Mouse (Mus musculus): Measurements from ENCODE around the gene Sfxn3. TPM values are rescaled to one million over a fixed set of nuclear protein-coding genes. Genes with fewer than 3 reads are reported as not detected.

Sfxn3 gene
- total RNA-seq (2014; fragmentation: Nextera tagmentation) (10.5 and 21.1 TPM in 2 replicates), total RNA-seq (2017) (3.7 and 5.3 TPM in 2 replicates)

- peak; percentile 80 for ATAC-seq (replicated peaks; ENCODE audit: poor library complexity, severe bottlenecking)
Observed at GRCm38 (mm10) chr19:45047417-45047934, at the start of gene Sfxn3. TSS of gene Sfxn3 (plus strand) at chr19:45047503.

- ATAC-seq (replicated peaks; ENCODE audit: poor library complexity, severe bottlenecking) = no peak
Observed at GRCm38 (mm10) chr19:44997786-44998185, 49.5 kb upstream of the Sfxn3 start.

GRCm38 (mm10) chr19:44999647-45000046 lies 47.7 kb upstream of the Sfxn3 start:
- ATAC-seq (replicated peaks; ENCODE audit: poor library complexity, severe bottlenecking) = no peak

GRCm38 (mm10) chr19:45002301-45002700 lies 45.0 kb upstream of the Sfxn3 start:
- ATAC-seq (replicated peaks; ENCODE audit: poor library complexity, severe bottlenecking) = no peak

GRCm38 (mm10) chr19:45003740-45004516 lies 43.4 kb upstream of the Sfxn3 start:
- ATAC-seq (replicated peaks; ENCODE audit: poor library complexity, severe bottlenecking) = no peak

- peak; percentile 69 for ATAC-seq (replicated peaks; ENCODE audit: poor library complexity, severe bottlenecking)
Observed at GRCm38 (mm10) chr19:45005444-45005843, 41.9 kb upstream of the Sfxn3 start, which contains the start of gene Twnk. TSS of gene Twnk (plus strand) at chr19:45005663.

GRCm38 (mm10) chr19:45005957-45006712 lies 41.2 kb upstream of the Sfxn3 start, which contains the start of gene Mrpl43:
TSS of gene Mrpl43 (minus strand) at chr19:45006442.
- peak; percentile 89 for ATAC-seq (replicated peaks; ENCODE audit: poor library complexity, severe bottlenecking)

GRCm38 (mm10) chr19:45007021-45007420 lies 40.3 kb upstream of the Sfxn3 start:
- ATAC-seq (replicated peaks; ENCODE audit: poor library complexity, severe bottlenecking) = no peak

- ATAC-seq (replicated peaks; ENCODE audit: poor library complexity, severe bottlenecking) = no peak
Observed at GRCm38 (mm10) chr19:45007425-45008191, 39.7 kb upstream of the Sfxn3 start.

GRCm38 (mm10) chr19:45010646-45011045 lies 36.7 kb upstream of the Sfxn3 start:
- no peak for ATAC-seq (replicated peaks; ENCODE audit: poor library complexity, severe bottlenecking)

- no peak for ATAC-seq (replicated peaks; ENCODE audit: poor library complexity, severe bottlenecking)
Observed at GRCm38 (mm10) chr19:45012219-45012618, 35.1 kb upstream of the Sfxn3 start.

GRCm38 (mm10) chr19:45012636-45013035 lies 34.7 kb upstream of the Sfxn3 start:
- no peak for ATAC-seq (replicated peaks; ENCODE audit: poor library complexity, severe bottlenecking)

- no peak for ATAC-seq (replicated peaks; ENCODE audit: poor library complexity, severe bottlenecking)
Observed at GRCm38 (mm10) chr19:45013581-45014225, 33.6 kb upstream of the Sfxn3 start.

GRCm38 (mm10) chr19:45014335-45014971 lies 32.9 kb upstream of the Sfxn3 start, which contains the start of gene Lzts2:
TSS of gene Lzts2 (plus strand) at chr19:45014414.
- ATAC-seq (replicated peaks; ENCODE audit: poor library complexity, severe bottlenecking) = peak; percentile 22; the same call in 1 of the 2 replicates

GRCm38 (mm10) chr19:45014981-45015402 lies 32.3 kb upstream of the Sfxn3 start:
- peak; percentile 14 for ATAC-seq (replicated peaks; ENCODE audit: poor library complexity, severe bottlenecking)

- ATAC-seq (replicated peaks; ENCODE audit: poor library complexity, severe bottlenecking) = peak; percentile 16; the same call in 1 of the 2 replicates
Observed at GRCm38 (mm10) chr19:45015518-45016281, 31.6 kb upstream of the Sfxn3 start.

GRCm38 (mm10) chr19:45016341-45017215 lies 30.7 kb upstream of the Sfxn3 start:
- ATAC-seq (replicated peaks; ENCODE audit: poor library complexity, severe bottlenecking) = 0 out of 2 replicates have a peak, but pooled peaks have one; percentile 15

Measured in granulocyte monocyte progenitor cell, adult 5-6 weeks (primary cell).